Mouse (Mus musculus) Patski (cell line): Measurements from ENCODE around the gene Zfp57. TPM values are rescaled to one million over a fixed set of nuclear protein-coding genes. Genes with fewer than 3 reads are reported as not detected.
A peak's percentile ranks its signal among the peaks of the same experiment; 100 is the strongest.

ENCODE experiments used
- ATAC-seq: fragments of 100-300 bp; one replicate; pipeline ENCODE4 v1.8.0; 2021
- CTCF ChIA-PET: fragments of 350-600 bp; sonication (Branson Sonifier 250); formaldehyde crosslinking; loops from one replicate; lab custom pipeline; 2022; ENCODE audit warnings: inconsistent platforms; lab: Charles Lee
- POLR2A ChIA-PET: fragments of 350-600 bp; sonication (Branson Sonifier 250); formaldehyde crosslinking; loops from one replicate; lab custom pipeline; 2022; ENCODE audit warnings: antibody characterized with exemption, inconsistent platforms; lab: Charles Lee
- DNase-seq: peaks from one replicate; pipeline ENCODE4 v3.0.0-alpha.2; 2011; ENCODE audit warnings: low read depth, low spot score
- H3K27me3 ChIP-seq: fragments of 371-371 bp; one replicate; pipeline ENCODE4 v1.5.1; 2021
- CTCF ChIP-seq: fragments of 100-300 bp; IDR thresholded peaks from one replicate; pipeline ENCODE4 v1.5.1; 2021
- in situ Hi-C: fragments of 300-500 bp; cut with MboI; formaldehyde crosslinking; loops from 3 replicates; pipeline ENCODE4 v1.11.1; 2018; ENCODE audit warnings: low pct_unique_long_range_greater_than_20kb, mixed read lengths
- polyA plus RNA-seq: library from polyadenylated mRNA; unstranded; gene quantifications from one replicate; pipeline ENCODE4 v1.2.3, GENCODE M21; 2021

Gene Zfp57
- polyA plus RNA-seq, 1 experiment from 2014 or later: 36.3 TPM

- CTCF ChIA-PET: interaction anchor here (1.5 kb wide), 1 partner anchor 29 kb away, joined by 3 read pairs; no protein-coding TSS in a partner anchor
- H3K27me3 ChIP-seq: peaks cover 4% of the 10 kb centered on the region
- in situ Hi-C loops: no loop called here
- no peak for TF ChIP-seq CTCF
- ATAC-seq (no peak), DNase-seq (no peak)
- POLR2A ChIA-PET: no interaction called here
Observed at GRCm38 (mm10) chr17:36994528-36994927, 6.4 kb upstream of the Zfp57 start.

- POLR2A ChIA-PET: no interaction called here
Observed at GRCm38 (mm10) chr17:36995448-36995847, 5.5 kb upstream of the Zfp57 start.

GRCm38 (mm10) chr17:36997033-36997735 is 3.8 kb upstream of the Zfp57 start:
- CTCF ChIA-PET: interaction anchor here (0.6 to 3.1 kb wide), 24 partner anchors 10 to 207 kb away, joined by 3 to 16 read pairs (median 4); partner anchors contain the start of gene 2410137M14Rik
- POLR2A ChIA-PET: no interaction called here
- no peaks in the 10 kb centered on the region for H3K27me3 ChIP-seq
- ATAC-seq: peak; percentile 85
- in situ Hi-C loops: no loop called here
- TF ChIP-seq CTCF: peak; percentile 87
- DNase-seq: peak; percentile 28

More at GRCm38 (mm10) chr17:36995448-36995847, 5.5 kb upstream of the Zfp57 start:
- TF ChIP-seq CTCF: no peak
- ATAC-seq: no peak
- CTCF ChIA-PET: interaction anchor here (1.5 to 3.1 kb wide), 3 partner anchors 30 to 81 kb away, joined by 3 to 16 read pairs (median 8); no protein-coding TSS in a partner anchor
- H3K27me3 ChIP-seq: peaks cover 4% of the 10 kb centered on the region
- no peak for DNase-seq
- in situ Hi-C loops: no loop called here

GRCm38 (mm10) chr17:36998477-36998876 is 2.5 kb upstream of the Zfp57 start:
- H3K27me3 ChIP-seq: no peaks in the 10 kb centered on the region
- ATAC-seq: no peak
- no peak for DNase-seq
- ChIA-PET CTCF (interaction anchor here (0.9 to 3.1 kb wide), 4 partner anchors 38 to 102 kb away, joined by 3 to 16 read pairs (median 5); no protein-coding TSS in a partner anchor), POLR2A (no interaction called here)
- in situ Hi-C loops: no loop called here
- TF ChIP-seq CTCF: no peak

GRCm38 (mm10) chr17:37002364-37003330 is 1.7 kb downstream of the Zfp57 start:
- ATAC-seq (peak; percentile 86), DNase-seq (peak; percentile 44)
- H3K27me3 ChIP-seq: no peaks in the 10 kb centered on the region
- CTCF ChIA-PET: interaction anchor here (0.8 to 1.4 kb wide), 2 partner anchors 41 to 88 kb away, joined by 3 read pairs; no protein-coding TSS in a partner anchor
- in situ Hi-C loops: loop anchor here (5.0 kb wide), 1 partner anchor 80 kb away; no protein-coding TSS in a partner anchor
- no peak for TF ChIP-seq CTCF
- POLR2A ChIA-PET: interaction anchor here (0.5 to 1.5 kb wide), 3 partner anchors 29 to 76 kb away, joined by 3 to 5 read pairs (median 4); partner anchors contain the start of gene Gabbr1

GRCm38 (mm10) chr17:37003366-37003765 is 2.4 kb downstream of the Zfp57 start:
- POLR2A ChIA-PET: interaction anchor here (1.3 kb wide), 1 partner anchor 24 kb away, joined by 4 read pairs; no protein-coding TSS in a partner anchor
- in situ Hi-C loops: loop anchor here (5.0 kb wide), 1 partner anchor 81 kb away; no protein-coding TSS in a partner anchor
- CTCF ChIA-PET: interaction anchor here (1.0 to 1.8 kb wide), 4 partner anchors 14 to 200 kb away, joined by 3 to 4 read pairs (median 3); no protein-coding TSS in a partner anchor
- no peaks in the 10 kb centered on the region for H3K27me3 ChIP-seq
- ATAC-seq: no peak
- TF ChIP-seq CTCF: no peak
- no peak for DNase-seq

- ATAC-seq: no peak
- no peak for TF ChIP-seq CTCF
- ChIA-PET POLR2A (interaction anchor here (1.1 kb wide), 1 partner anchor 38 kb away, joined by 3 read pairs; the partner anchor contains the start of gene Gabbr1), CTCF (interaction anchor here (0.9 to 1.7 kb wide), 2 partner anchors 11 to 93 kb away, joined by 3 to 5 read pairs; no protein-coding TSS in a partner anchor)
- no peaks in the 10 kb centered on the region for H3K27me3 ChIP-seq
- in situ Hi-C loops: no loop called here
- no peak for DNase-seq
Observed at GRCm38 (mm10) chr17:37008161-37008560, 7.2 kb downstream of the Zfp57 start.

GRCm38 (mm10) chr17:37009460-37010042 is 8.6 kb downstream of the Zfp57 start:
- in situ Hi-C loops: no loop called here
- no peak for TF ChIP-seq CTCF
- DNase-seq (no peak), ATAC-seq (no peak)
- CTCF ChIA-PET: interaction anchor here (1.8 kb wide), 1 partner anchor 95 kb away, joined by 4 read pairs; no protein-coding TSS in a partner anchor
- POLR2A ChIA-PET: no interaction called here
- no peaks in the 10 kb centered on the region for H3K27me3 ChIP-seq

GRCm38 (mm10) chr17:37011719-37012118 is 10.8 kb downstream of the Zfp57 start:
- no peaks in the 10 kb centered on the region for H3K27me3 ChIP-seq
- TF ChIP-seq CTCF: no peak
- in situ Hi-C loops: no loop called here
- ChIA-PET POLR2A (no interaction called here), CTCF (no interaction called here)
- ATAC-seq (no peak), DNase-seq (no peak)

GRCm38 (mm10) chr17:37012141-37012540 is 11.2 kb downstream of the Zfp57 start:
- in situ Hi-C loops: no loop called here
- CTCF ChIA-PET: no interaction called here
- H3K27me3 ChIP-seq: no peaks in the 10 kb centered on the region
- DNase-seq: no peak
- ATAC-seq: no peak
- POLR2A ChIA-PET: no interaction called here
- no peak for TF ChIP-seq CTCF
